Mouse (Mus musculus) heart, embryonic 16.5 days (tissue): ENCODE results near the gene Ramp1. TPM values are rescaled to one million over a fixed set of nuclear protein-coding genes. Genes with fewer than 3 reads are reported as not detected.
A peak's percentile ranks its signal among the peaks of the same experiment; 100 is the strongest.

Experiments used
- ATAC-seq: fragments of 200-750 bp; cut with Nextera tagmentation; replicated peaks from 2 replicates; pipeline ENCODE4 v1.8.0; 2017; ENCODE audit warnings: moderate number of reproducible peaks; ENCODE audit not compliant: insufficient read depth, low FRiP score; ENCODE audit errors: extremely low read depth
- H3K27ac ChIP-seq: fragments of 300-500 bp; sonication (generic); 2 replicates; pipeline ENCODE4 v1.5.1; 2014; ENCODE audit warnings: mild to moderate bottlenecking, low read length, control low read depth, moderate library complexity
- H3K27me3 ChIP-seq: fragments of 300-500 bp; sonication (generic); 2 replicates; pipeline ENCODE4 v1.6.1; 2014; ENCODE audit warnings: low read length, mixed read lengths; ENCODE audit not compliant: control insufficient read depth, insufficient read depth
- H3K36me3 ChIP-seq: fragments of 300-500 bp; sonication (generic); 2 replicates; pipeline ENCODE4 v1.6.1; 2014; ENCODE audit not compliant: control insufficient read depth, insufficient read depth
- H3K4me1 ChIP-seq: fragments of 300-500 bp; sonication (generic); 2 replicates; pipeline ENCODE4 v1.6.1; 2014; ENCODE audit warnings: low read length, mixed read lengths; ENCODE audit not compliant: control insufficient read depth, insufficient read depth
- H3K4me2 ChIP-seq: fragments of 300-500 bp; sonication (generic); 2 replicates; pipeline ENCODE4 v1.6.1; 2014; ENCODE audit warnings: low read depth, mild to moderate bottlenecking, control low read depth, low read length
- H3K4me3 ChIP-seq: fragments of 300-500 bp; sonication (generic); 2 replicates; pipeline ENCODE4 v1.5.1; 2014; ENCODE audit warnings: mild to moderate bottlenecking, control low read depth, low read length
- H3K9ac ChIP-seq: fragments of 300-500 bp; sonication (generic); 2 replicates; pipeline ENCODE4 v1.6.1; 2014; ENCODE audit warnings: low read length, control low read depth
- H3K9me3 ChIP-seq: fragments of 300-500 bp; sonication (generic); replicated peaks from 2 replicates; pipeline ENCODE4 v1.6.1; 2016; ENCODE audit warnings: low read length; ENCODE audit not compliant: control insufficient read depth
- WGBS: fragments of 180-500 bp; shearing (Covaris S2); extraction: QIAGEN DNeasy Blood & Tissue Kit; methylation state at CpG from one replicate; pipeline ENCODE4 v1.1.7; 2014; 5-methylcytosine and 5-hydroxymethylcytosine counted together
- polyA plus RNA-seq: library from polyadenylated mRNA; unstranded; fragments of >200 nt; fragmentation: Nextera tagmentation; extraction: Ambion mirVana; gene quantifications from 2 replicates; pipeline ENCODE4 v1.2.1, GENCODE M21; 2015

The Ramp1 gene
- 59.3 and 61.0 TPM in 2 replicates for polyA plus RNA-seq

DNA sequence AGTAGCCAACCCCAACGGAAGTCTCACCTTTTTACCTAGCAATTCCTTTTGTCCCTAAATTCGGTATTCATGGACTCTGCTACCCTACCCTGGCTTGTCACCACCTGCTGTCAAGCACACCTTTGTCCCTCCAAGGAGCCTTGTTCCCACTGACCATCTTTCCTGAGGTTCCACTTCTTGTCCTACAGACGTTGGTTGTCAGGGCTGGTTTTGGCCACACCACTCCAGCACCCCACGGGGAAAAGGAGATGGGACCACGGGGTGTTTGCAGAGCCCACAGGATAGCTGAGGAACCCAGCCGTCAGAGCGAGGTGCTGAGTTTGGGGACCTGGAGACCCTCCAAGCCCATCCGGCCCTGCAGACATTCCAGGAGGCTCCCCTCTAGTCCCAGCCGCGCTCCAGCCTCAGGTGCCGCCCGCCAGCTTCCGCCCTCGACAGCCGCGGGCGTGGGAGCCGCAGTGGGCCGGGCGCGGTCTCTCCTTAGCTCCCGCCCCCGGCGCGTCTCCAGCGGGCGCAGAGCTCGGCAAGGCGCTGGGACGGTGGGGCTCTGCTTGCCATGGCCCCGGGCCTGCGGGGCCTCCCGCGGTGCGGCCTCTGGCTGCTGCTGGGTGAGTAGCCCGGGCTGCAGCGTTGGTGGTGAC is at the start of gene Ramp1:
TSS of gene Ramp1 (plus strand) at position 290 of the 641 bp plus-strand sequence.
- Histone ChIP-seq H3K27me3 (no peaks in the 10 kb centered on the region), H3K27ac (peak within 1 kb of the TSS; percentile 78), H3K36me3 (no peaks in the 10 kb centered on the region), H3K4me2 (peak within 1 kb of the TSS; percentile 85), H3K9ac (peak within 1 kb of the TSS; percentile 86), H3K9me3 (no peaks in the 10 kb centered on the region), H3K4me3 (peak within 1 kb of the TSS; percentile 72), H3K4me1 (peaks cover 26% of the 10 kb centered on the region)
- WGBS: 3% methylated on average over 37 of the region's 37 CpGs
- peak; percentile 59 for ATAC-seq

DNA sequence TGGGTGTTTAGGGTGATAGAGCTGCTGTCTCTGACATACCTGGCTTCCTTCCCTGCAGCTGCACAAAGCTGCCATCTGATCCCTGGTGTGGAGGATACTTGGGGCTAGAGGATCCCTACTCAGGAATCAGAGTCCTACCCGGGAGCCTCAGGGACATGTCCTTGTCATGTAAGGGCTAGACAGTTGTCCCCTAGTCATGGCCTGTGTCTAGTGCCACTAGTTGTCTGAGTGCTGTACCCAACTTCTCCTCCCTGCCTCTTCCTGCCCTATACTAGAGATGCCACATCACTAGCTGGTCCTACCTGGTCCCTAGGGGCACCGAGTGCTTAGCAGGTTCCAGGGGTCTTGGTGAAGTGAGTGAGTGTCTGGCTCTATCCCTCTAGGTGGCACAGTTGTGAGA is 42.6 kb upstream of the Ramp1 start:
- Histone ChIP-seq H3K9me3 (no peaks in the 10 kb centered on the region), H3K4me1 (no peaks in the 10 kb centered on the region), H3K4me3 (no peak overlapping the region), H3K4me2 (no peak overlapping the region), H3K27ac (no peak overlapping the region), H3K27me3 (no peaks in the 10 kb centered on the region), H3K36me3 (no peaks in the 10 kb centered on the region), H3K9ac (no peak overlapping the region)
- no peak for ATAC-seq
- 68% methylated on average over 2 of the region's 2 CpGs for WGBS

DNA sequence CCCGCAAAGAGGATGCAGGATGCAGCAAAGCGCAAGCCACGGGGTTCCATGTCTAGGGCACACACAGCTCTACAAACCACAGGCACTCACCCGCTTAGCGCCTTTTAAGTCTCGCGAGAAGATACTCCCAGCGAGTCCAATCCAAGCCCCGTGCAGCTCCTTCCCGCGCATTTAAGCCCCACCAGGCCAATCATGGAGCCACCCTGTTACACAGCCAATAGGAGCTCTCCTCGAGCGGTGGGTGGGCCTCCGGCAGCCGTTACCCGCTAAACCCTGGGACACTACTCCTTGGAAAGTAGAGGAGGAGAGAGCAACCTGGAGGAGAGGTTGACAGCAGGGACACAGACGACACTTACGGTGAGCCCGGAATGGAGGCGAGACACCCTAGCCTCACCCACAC is 34.8 kb upstream of the Ramp1 start, which contains the start of gene Rbm44:
TSS of gene Rbm44 (plus strand) at position 277 of the 400 bp plus-strand sequence.
- no peaks in the 10 kb centered on the region for H3K4me1 ChIP-seq
- H3K9me3 ChIP-seq: no peaks in the 10 kb centered on the region
- H3K4me2 ChIP-seq: peak within 1 kb of the TSS; percentile 16
- WGBS: 56% methylated on average over 20 of the region's 20 CpGs
- no peak within 1 kb of the TSS for H3K9ac ChIP-seq
- H3K27me3 ChIP-seq: no peaks in the 10 kb centered on the region
- no peak within 1 kb of the TSS for H3K27ac ChIP-seq
- peak; percentile 60 for ATAC-seq
- peak within 1 kb of the TSS; percentile 32; the same call in 1 of the 2 replicates for H3K4me3 ChIP-seq
- no peaks in the 10 kb centered on the region for H3K36me3 ChIP-seq

DNA sequence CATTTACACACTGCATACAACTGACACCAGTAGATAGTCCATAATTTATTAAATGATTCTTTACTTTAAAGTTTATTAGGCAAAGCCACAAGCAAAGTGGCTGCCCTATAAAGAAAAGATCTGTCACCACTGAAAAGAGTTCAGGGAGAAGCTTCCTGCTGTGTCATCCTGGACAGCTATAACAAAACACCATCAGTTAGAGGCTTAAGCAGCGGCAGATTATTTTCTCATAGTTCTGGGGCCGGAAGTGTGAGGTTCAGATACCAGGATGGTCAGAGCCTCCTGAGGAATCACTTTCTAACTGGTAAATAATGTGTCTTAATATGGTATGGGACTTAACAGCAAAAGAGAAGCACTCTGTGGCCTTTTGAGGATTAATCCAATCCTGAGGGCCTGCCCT is 28.1 kb upstream of the Ramp1 start:
- H3K9me3 ChIP-seq: no peaks in the 10 kb centered on the region
- WGBS: 58% methylated on average over 2 of the region's 2 CpGs
- no peak overlapping the region for H3K9ac ChIP-seq
- no peaks in the 10 kb centered on the region for H3K27me3 ChIP-seq
- H3K4me1 ChIP-seq: no peaks in the 10 kb centered on the region
- ATAC-seq: no peak
- no peak overlapping the region for H3K27ac ChIP-seq
- H3K4me2 ChIP-seq: no peak overlapping the region
- H3K4me3 ChIP-seq: no peak overlapping the region
- no peaks in the 10 kb centered on the region for H3K36me3 ChIP-seq

DNA sequence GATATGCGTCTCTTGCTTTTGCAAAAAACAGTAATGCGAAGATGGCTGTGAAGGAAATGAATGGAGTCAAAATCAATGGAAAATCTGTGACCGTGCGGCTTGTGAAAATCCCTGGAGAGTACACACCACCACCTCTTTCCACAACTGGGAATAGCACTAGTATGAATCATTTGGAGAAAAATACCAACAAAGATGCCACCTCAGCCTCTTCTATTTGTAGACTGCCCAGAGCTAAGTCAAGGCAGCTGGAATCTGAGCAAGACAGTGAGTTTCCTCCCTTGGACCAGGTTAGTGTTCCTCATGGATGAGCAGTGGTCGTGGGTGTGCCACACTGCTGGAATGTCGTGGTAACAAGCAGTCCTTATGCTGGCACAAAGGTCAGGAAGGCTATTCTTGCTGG is 12.8 kb upstream of the Ramp1 start:
- Histone ChIP-seq H3K4me1 (no peaks in the 10 kb centered on the region), H3K27me3 (no peaks in the 10 kb centered on the region), H3K9me3 (no peaks in the 10 kb centered on the region), H3K27ac (no peak overlapping the region), H3K4me2 (no peak overlapping the region), H3K9ac (no peak overlapping the region), H3K4me3 (no peak overlapping the region), H3K36me3 (no peaks in the 10 kb centered on the region)
- WGBS: 78% methylated on average over 6 of the region's 6 CpGs
- no peak for ATAC-seq

DNA sequence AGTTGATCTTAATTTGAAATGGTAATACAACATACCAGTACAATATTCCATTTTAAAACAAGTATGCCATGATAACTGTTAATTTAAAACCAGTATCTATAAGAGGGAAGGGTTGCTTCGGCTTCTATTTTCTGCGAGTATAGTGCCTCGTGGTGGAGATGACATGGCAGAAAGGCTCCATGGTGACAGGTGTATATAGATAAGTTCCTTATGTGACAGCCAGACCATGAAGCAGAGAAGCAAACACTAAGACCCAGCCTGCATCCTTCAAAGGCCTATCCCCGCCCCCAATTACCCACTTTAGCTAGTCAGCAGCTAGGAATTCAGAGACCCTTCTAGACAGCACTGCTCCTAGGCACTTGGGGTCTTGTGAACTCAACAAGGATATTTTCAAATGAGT is 10.5 kb upstream of the Ramp1 start:
- Histone ChIP-seq H3K36me3 (no peaks in the 10 kb centered on the region), H3K27me3 (no peaks in the 10 kb centered on the region), H3K4me2 (no peak overlapping the region), H3K27ac (no peak overlapping the region), H3K9ac (no peak overlapping the region), H3K4me1 (no peaks in the 10 kb centered on the region), H3K4me3 (no peak overlapping the region), H3K9me3 (peaks cover 6% of the 10 kb centered on the region; the same call in 1 of the 2 replicates)
- ATAC-seq: no peak
- 53% methylated on average over 4 of the region's 4 CpGs for WGBS

DNA sequence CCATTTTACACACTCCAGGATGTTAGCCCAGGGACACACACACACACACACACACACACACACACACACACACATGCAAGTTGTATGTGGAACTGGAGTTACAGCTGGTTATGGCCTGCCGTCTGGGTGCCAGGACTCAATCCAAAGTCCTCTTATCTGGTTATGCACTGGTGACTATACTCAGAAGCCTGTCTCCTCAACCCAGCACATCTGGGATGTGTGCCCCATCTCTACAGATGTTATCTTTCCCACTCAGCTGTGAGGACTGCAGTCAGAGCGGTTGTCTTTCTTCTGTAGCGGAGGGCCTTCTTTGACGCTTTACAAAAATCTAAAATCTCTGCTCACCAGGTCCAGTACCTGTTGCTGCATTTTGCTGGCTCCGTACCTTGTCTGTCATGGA is 4.8 kb upstream of the Ramp1 start:
- Histone ChIP-seq H3K36me3 (no peaks in the 10 kb centered on the region), H3K4me3 (no peak overlapping the region), H3K9me3 (peaks cover 6% of the 10 kb centered on the region; the same call in 1 of the 2 replicates), H3K4me2 (no peak overlapping the region), H3K4me1 (peaks cover 5% of the 10 kb centered on the region; the same call in 1 of the 2 replicates), H3K27ac (no peak overlapping the region), H3K9ac (no peak overlapping the region), H3K27me3 (no peaks in the 10 kb centered on the region)
- no peak for ATAC-seq
- 83% methylated on average over 5 of the region's 5 CpGs for WGBS

DNA sequence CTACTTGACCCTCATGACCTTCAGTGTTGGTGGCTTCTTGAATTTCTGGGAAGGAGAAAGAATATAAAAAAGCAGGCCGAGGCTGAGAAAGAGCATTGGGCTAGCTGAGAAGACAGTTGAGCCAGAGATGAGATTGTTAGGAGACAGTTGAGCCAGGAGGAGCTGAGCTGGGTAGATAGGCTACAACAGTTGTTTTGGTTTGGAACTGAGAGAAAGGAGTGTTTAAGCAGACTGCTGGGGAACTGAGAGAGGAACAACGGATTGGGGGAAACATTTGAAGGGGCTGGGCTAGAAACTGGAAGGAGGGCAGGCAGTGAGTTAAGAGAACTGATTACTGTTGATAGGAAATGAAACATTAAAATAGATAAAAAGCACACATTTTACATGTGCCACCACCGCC is 3.6 kb upstream of the Ramp1 start:
- peaks cover 6% of the 10 kb centered on the region; the same call in 1 of the 2 replicates for H3K9me3 ChIP-seq
- no peak for ATAC-seq
- H3K9ac ChIP-seq: no peak overlapping the region
- H3K36me3 ChIP-seq: no peaks in the 10 kb centered on the region
- H3K4me3 ChIP-seq: no peak overlapping the region
- H3K4me1 ChIP-seq: peaks cover 7% of the 10 kb centered on the region
- no peak overlapping the region for H3K27ac ChIP-seq
- 64% methylated on average over 3 of the region's 3 CpGs for WGBS
- no peak overlapping the region for H3K4me2 ChIP-seq
- H3K27me3 ChIP-seq: no peaks in the 10 kb centered on the region

DNA sequence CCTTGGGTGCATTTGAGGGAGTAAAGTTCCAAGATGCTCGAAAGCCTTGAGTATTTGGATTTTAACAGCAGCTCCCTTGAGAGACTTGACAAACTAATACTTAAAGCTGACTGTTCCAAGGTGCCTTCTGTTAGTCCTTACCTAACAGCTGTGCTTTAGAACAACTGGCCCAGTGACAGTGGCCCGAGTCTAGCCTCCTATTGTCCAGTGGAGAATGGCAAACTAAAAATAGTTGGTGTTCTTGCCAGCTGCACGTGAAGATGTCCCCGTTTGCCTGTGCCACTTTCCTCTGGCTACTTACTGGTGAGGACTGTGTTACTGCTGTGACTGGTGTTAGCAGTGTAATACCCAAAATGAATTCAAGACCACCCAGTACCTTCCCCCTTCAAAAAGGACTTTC is 2.8 kb upstream of the Ramp1 start:
- H3K4me3 ChIP-seq: no peak overlapping the region
- no peak overlapping the region for H3K9ac ChIP-seq
- H3K27me3 ChIP-seq: no peaks in the 10 kb centered on the region
- no peak overlapping the region for H3K4me2 ChIP-seq
- no peak for ATAC-seq
- H3K27ac ChIP-seq: no peak overlapping the region
- H3K36me3 ChIP-seq: no peaks in the 10 kb centered on the region
- peaks cover 15% of the 10 kb centered on the region for H3K4me1 ChIP-seq
- H3K9me3 ChIP-seq: peaks cover 6% of the 10 kb centered on the region; the same call in 1 of the 2 replicates
- WGBS: 45% methylated on average over 4 of the region's 4 CpGs
